Mouse (Mus musculus) hindbrain, postnatal 0 days (tissue): ENCODE results near the gene Hoxa4. TPM values are rescaled to one million over a fixed set of nuclear protein-coding genes. Genes with fewer than 3 reads are reported as not detected.

Source experiments
- ATAC-seq: fragments of 200-750 bp; cut with Nextera tagmentation; 2 replicates; pipeline ENCODE4 v1.8.0; 2017; ENCODE audit warnings: mild to moderate bottlenecking, moderate TSS enrichment, moderate library complexity
- DNase-seq: peaks from one replicate; pipeline ENCODE4 v3.0.0-alpha.2; 2015; ENCODE audit warnings: low spot score
- H3K27ac ChIP-seq: fragments of 300-500 bp; sonication (generic); 2 replicates; pipeline ENCODE4 v1.5.1; 2014; ENCODE audit warnings: mild to moderate bottlenecking
- H3K27me3 ChIP-seq: fragments of 300-500 bp; sonication (generic); 2 replicates; pipeline ENCODE4 v1.6.1; 2014; ENCODE audit warnings: low read length, mixed read lengths; ENCODE audit not compliant: insufficient read depth
- H3K36me3 ChIP-seq: fragments of 300-500 bp; sonication (generic); 2 replicates; pipeline ENCODE4 v1.6.1; 2014; ENCODE audit warnings: low read length, mixed read lengths; ENCODE audit not compliant: insufficient read depth
- H3K4me1 ChIP-seq: fragments of 300-500 bp; sonication (generic); 2 replicates; pipeline ENCODE4 v1.6.1; 2014; ENCODE audit warnings: antibody characterized with exemption, low read length, mixed read lengths; ENCODE audit not compliant: insufficient read depth
- H3K4me2 ChIP-seq: fragments of 300-500 bp; sonication (generic); 2 replicates; pipeline ENCODE4 v1.6.1; 2014; ENCODE audit warnings: low read depth, mild to moderate bottlenecking, low read length, moderate library complexity, mixed read lengths
- H3K4me3 ChIP-seq: fragments of 300-500 bp; sonication (generic); 2 replicates; pipeline ENCODE4 v1.5.1; 2014; ENCODE audit warnings: low read length
- H3K9ac ChIP-seq: fragments of 300-500 bp; sonication (generic); replicated peaks from 2 replicates; pipeline ENCODE4 v1.6.1; 2014; ENCODE audit warnings: mild to moderate bottlenecking, low read length, moderate library complexity, mixed read lengths
- H3K9me3 ChIP-seq: fragments of 300-500 bp; sonication (generic); 2 replicates; pipeline ENCODE4 v1.6.1; 2016; ENCODE audit warnings: low read length, mixed read lengths
- CTCF ChIP-seq: IDR thresholded peaks from 2 replicates; pipeline ENCODE4 v1.5.1; 2016; ENCODE audit warnings: antibody characterized with exemption, control low read depth, low read depth
- WGBS: fragments of 180-500 bp; shearing (Covaris S2); extraction: QIAGEN DNeasy Blood & Tissue Kit; methylation state at CpG from one replicate; pipeline ENCODE4 v1.1.7; 2014; 5-methylcytosine and 5-hydroxymethylcytosine counted together
- polyA plus RNA-seq: library from polyadenylated mRNA; unstranded; fragments of >200 nt; fragmentation: Nextera tagmentation; extraction: Ambion mirVana; gene quantifications from 2 replicates; pipeline ENCODE4 v1.2.1, GENCODE M21; 2015
- total RNA-seq: library from RNA; depleted of rRNA; stranded (reverse); fragments of >200 nt; gene quantifications from 2 replicates; pipeline ENCODE4 v1.2.3, GENCODE M21; 2014

Hoxa4 gene
- total and polyA plus RNA-seq, 2 experiments from 2014 or later = 4.8 to 12.0 TPM

- 6% methylated on average over 6 of the region's 6 CpGs for WGBS
- Histone ChIP-seq H3K4me2 (peak overlapping the region; percentile 30; the same call in 1 of the 2 replicates), H3K4me1 (0 out of 2 replicates have a peak, but pooled peaks cover 4% of the 10 kb centered on the region), H3K9ac (no peak overlapping the region), H3K27me3 (peaks cover 93% of the 10 kb centered on the region), H3K27ac (peak overlapping the region; percentile 45; the same call in 1 of the 2 replicates), H3K36me3 (no peaks in the 10 kb centered on the region), H3K4me3 (no peak overlapping the region), H3K9me3 (no peaks in the 10 kb centered on the region)
- DNase-seq (no peak), ATAC-seq (no peak)
- no peak for TF ChIP-seq CTCF
Observed at GRCm38 (mm10) chr6:52184668-52185067, 6.9 kb downstream of the Hoxa4 start.

GRCm38 (mm10) chr6:52183311-52184080 is 8.1 kb downstream of the Hoxa4 start:
- peaks cover 97% of the 10 kb centered on the region for H3K27me3 ChIP-seq
- WGBS = 13% methylated on average over 10 of the region's 10 CpGs
- TF ChIP-seq CTCF = no peak
- no peak overlapping the region for H3K4me3 ChIP-seq
- no peak overlapping the region for H3K9ac ChIP-seq
- H3K4me1 ChIP-seq = 0 out of 2 replicates have a peak, but pooled peaks cover 4% of the 10 kb centered on the region
- H3K9me3 ChIP-seq = no peaks in the 10 kb centered on the region
- ATAC-seq (no peak), DNase-seq (no peak)
- no peaks in the 10 kb centered on the region for H3K36me3 ChIP-seq
- H3K4me2 ChIP-seq = 0 out of 2 replicates have a peak overlapping the region, but pooled peaks have one; percentile 5
- H3K27ac ChIP-seq = 0 out of 2 replicates have a peak overlapping the region, but pooled peaks have one; percentile 45

DNA sequence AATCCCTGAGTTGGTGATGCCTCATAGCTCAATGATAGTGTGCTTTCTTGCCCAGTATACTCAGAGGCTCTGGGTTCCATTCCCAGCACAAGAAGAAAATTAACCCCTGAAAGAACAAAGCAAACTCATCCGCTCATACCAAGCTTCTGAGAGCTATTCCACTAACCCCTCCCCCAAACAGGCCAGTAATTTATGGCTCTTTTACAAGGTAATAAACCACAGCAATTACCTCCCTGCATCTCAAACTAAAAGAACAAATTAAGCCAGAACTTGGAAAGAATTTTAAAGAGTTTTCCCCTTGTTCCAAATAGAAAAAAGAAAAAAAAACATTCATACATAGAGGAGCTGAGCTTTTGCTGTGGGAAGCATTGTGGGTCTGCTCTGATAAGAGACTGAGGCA is 8.8 kb downstream of the Hoxa4 start:
- no peak overlapping the region for H3K4me3 ChIP-seq
- no peak overlapping the region for H3K9ac ChIP-seq
- no peak for TF ChIP-seq CTCF
- no peak overlapping the region for H3K27ac ChIP-seq
- H3K27me3 ChIP-seq = peaks cover 90% of the 10 kb centered on the region
- DNase-seq = no peak
- 0 out of 2 replicates have a peak, but pooled peaks cover 4% of the 10 kb centered on the region for H3K4me1 ChIP-seq
- no peaks in the 10 kb centered on the region for H3K36me3 ChIP-seq
- H3K9me3 ChIP-seq = no peaks in the 10 kb centered on the region
- WGBS = 19% methylated on average over 1 of the region's 1 CpGs
- ATAC-seq = no peak
- H3K4me2 ChIP-seq = peak overlapping the region; percentile 5; the same call in 1 of the 2 replicates

DNA sequence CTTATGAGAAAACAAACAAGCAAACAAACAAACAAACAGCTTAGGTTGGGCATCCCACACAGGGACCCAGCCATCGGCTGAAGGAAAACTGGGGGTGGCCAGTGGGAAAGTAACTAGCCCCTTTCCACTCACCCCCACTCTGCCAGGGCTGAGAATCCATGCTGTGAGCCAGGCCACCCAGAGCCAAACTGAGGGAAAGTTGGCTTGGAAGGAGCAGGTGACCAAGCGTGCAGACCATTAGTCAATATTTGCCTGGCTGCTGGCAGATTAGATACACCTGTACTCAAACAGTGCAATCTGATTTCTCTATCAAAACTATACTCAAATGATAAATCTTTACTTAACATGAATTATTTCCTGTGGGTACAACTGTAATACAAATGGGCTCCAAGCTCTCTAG is 9.5 kb downstream of the Hoxa4 start:
- H3K27ac ChIP-seq = no peak overlapping the region
- H3K9me3 ChIP-seq = no peaks in the 10 kb centered on the region
- H3K4me3 ChIP-seq = no peak overlapping the region
- peaks cover 82% of the 10 kb centered on the region for H3K27me3 ChIP-seq
- 25% methylated on average over 2 of the region's 2 CpGs for WGBS
- H3K4me1 ChIP-seq = 0 out of 2 replicates have a peak, but pooled peaks cover 4% of the 10 kb centered on the region
- TF ChIP-seq CTCF = no peak
- ATAC-seq = no peak
- H3K36me3 ChIP-seq = no peaks in the 10 kb centered on the region
- H3K9ac ChIP-seq = no peak overlapping the region
- peak overlapping the region; percentile 5; the same call in 1 of the 2 replicates for H3K4me2 ChIP-seq
- DNase-seq = no peak

DNA sequence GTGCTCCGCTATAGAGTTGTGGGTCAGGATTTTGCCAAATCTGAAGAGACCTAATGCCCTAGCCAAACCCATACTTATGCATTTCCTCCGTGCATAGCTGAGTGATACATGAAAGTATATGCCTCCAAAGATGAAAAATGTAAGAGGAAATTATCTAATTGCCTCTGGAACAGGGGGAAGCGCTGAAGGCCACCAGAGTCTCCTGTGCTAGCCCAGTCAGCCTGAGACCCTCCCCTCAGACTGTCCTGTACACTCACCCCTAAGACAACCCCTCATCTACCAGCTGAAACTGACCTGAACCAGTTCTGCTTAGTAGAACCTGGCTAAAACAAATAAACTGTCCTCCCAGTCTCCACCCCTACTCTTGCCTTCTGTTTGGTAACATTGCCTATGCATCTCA is 10.8 kb downstream of the Hoxa4 start:
- Histone ChIP-seq H3K27ac (peak overlapping the region; percentile 92), H3K9ac (peak overlapping the region; percentile 60; the same call in 1 of the 2 replicates), H3K27me3 (peaks cover 80% of the 10 kb centered on the region), H3K9me3 (no peaks in the 10 kb centered on the region), H3K36me3 (no peaks in the 10 kb centered on the region), H3K4me1 (0 out of 2 replicates have a peak, but pooled peaks cover 4% of the 10 kb centered on the region), H3K4me3 (peak overlapping the region; percentile 41; the same call in 1 of the 2 replicates), H3K4me2 (peak overlapping the region; percentile 58)
- WGBS = 15% methylated on average over 3 of the region's 3 CpGs
- TF ChIP-seq CTCF = no peak
- ATAC-seq (no peak), DNase-seq (no peak)

GRCm38 (mm10) chr6:52180213-52180710 is 11.3 kb downstream of the Hoxa4 start:
- Histone ChIP-seq H3K27ac (peak overlapping the region; percentile 92), H3K9ac (peak overlapping the region; percentile 60; the same call in 1 of the 2 replicates), H3K4me2 (peak overlapping the region; percentile 58), H3K36me3 (no peaks in the 10 kb centered on the region), H3K4me3 (peak overlapping the region; percentile 41), H3K9me3 (no peaks in the 10 kb centered on the region), H3K4me1 (0 out of 2 replicates have a peak, but pooled peaks cover 4% of the 10 kb centered on the region), H3K27me3 (peaks cover 78% of the 10 kb centered on the region)
- TF ChIP-seq CTCF = no peak
- ATAC-seq = no peak
- DNase-seq = no peak
- WGBS = 6% methylated on average over 11 of the region's 11 CpGs
